Mouse (Mus musculus): ENCODE results near the gene Washc2.
A peak's percentile ranks its signal among the peaks of the same experiment; 100 is the strongest.

Gene Washc2

DNA sequence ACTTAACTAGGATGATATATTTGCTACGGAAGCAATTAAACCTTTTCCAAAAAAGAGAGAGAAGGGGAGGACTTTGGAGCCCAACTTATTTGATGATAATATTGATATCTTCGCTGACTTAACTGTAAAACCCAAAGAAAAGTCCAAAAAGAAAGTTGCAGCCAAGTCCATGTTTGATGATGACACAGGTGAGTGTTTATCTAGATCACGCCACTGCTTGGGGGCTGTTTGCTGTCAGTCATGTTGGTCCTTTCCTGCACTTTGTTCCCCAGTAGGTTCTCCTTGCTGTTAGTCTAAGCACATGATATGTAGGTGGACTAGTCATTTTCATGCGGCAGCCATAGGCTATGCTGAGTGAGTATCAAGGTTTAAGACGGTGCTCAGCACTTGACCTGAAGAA is 52.6 kb downstream of the Washc2 start:
- no peak for DNase-seq (ENCODE audit: low read depth in 1 of 2, low spot score in 2 of 2)

DNA sequence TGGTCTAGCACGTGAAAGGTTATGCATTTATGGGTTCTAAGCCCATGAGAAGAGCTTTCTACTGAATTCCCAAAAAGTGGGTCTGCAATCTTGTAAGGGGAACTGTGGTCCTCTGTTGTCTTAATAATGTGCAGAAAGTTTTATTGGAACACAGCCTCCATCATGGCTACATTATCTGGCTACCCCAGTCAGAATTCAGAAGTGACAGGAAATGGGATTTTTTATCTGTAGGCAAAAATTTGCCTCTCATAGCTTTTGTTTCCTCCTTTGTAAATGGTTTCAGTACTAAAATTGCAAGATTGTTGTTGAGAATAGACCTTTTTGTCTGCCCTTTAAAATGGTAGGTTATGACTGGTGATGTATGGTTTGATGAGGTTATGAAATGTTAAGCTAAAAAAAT is 55.0 kb downstream of the Washc2 start:
- DNase-seq (ENCODE audit: low read depth in 1 of 2, low spot score in 2 of 2): no peak

DNA sequence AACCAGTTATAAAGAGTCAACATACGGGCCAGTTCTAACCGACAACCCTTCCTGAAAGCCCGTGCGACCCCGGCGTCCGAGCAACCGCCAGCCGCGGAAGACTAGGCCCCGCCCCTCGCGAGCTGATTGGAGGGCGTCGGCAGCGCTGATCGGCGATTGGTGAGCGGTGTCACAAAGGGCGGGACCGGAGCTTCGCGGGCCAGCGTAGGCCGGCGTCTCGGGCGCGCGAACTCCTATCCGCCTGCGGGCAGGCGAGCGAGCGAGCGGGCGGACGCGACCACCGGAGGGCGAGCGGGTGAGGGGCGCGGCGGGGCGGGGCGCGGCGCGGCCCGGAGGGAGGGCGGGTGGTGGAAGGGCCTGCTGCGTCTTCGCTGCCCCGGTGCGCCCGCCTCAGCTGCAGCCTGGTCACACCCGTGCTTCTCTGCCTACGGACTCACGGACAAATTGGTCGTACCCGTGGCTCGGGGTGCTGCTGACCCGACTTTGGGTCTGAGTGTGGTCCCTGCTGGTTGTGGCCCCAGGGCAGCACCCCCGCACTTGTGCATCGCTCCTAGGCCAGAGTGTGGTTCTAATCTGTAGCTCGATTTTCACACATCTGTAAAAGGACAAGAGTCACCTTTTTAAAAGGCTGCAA is 56.3 kb downstream of the Washc2 start, which contains the start of gene Zfand4:
Gene Zfand4 (plus strand): TSS at position 205 of the 634 bp plus-strand sequence.
- DNase-seq (ENCODE audit: low read depth in 1 of 2, low spot score in 2 of 2): peak; percentile 57 to 79

GRCm38 (mm10) chr6:116264836-116265235 is 57.0 kb downstream of the Washc2 start:
- no peak for DNase-seq (ENCODE audit: low read depth in 1 of 2, low spot score in 2 of 2)

GRCm38 (mm10) chr6:116265603-116266002 is 57.8 kb downstream of the Washc2 start:
- DNase-seq (ENCODE audit: low read depth in 1 of 2, low spot score in 2 of 2): no peak

DNA sequence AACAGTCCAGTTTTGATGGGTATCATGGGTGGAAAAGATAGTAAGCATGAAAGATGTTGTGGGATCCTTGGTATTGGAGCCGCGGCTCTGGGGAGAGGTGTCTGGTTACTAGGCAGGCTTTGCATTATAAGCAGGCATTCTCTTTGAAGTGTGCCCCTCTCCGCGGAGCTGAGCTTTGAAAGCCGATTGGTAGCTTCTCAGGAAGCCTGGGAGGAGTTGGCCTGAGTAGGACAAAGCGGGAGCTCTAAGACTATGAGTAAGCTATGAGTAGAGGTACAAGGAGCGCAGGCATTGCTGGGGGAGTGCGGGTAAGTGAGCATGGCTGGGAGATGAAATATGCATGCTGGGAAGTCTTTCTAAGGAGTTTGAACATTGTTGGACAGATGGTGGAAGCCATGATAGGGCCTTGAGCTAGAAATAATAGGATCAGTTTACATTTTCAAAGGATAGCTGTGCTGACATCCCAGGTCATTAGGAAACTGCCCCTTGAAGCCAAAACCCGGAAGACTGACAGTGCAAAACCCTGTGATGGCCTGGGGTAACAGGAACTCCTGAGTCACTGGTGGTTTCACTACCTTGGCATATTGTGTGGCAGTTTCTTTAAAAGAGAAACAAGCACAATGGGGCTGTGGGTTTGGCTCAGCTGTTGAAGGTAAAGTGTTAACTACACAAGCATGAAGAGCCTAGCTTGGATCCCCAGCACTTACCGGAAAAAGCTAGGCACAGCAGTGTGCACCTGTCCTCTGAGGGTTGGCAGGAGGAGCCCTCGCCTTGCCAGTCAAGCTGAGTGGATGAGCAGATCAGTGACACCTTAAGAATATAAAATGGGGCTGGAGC is 58.7 kb downstream of the Washc2 start:
- DNase-seq (ENCODE audit: low read depth in 1 of 2, low spot score in 2 of 2): peak; percentile 5 to 9

DNA sequence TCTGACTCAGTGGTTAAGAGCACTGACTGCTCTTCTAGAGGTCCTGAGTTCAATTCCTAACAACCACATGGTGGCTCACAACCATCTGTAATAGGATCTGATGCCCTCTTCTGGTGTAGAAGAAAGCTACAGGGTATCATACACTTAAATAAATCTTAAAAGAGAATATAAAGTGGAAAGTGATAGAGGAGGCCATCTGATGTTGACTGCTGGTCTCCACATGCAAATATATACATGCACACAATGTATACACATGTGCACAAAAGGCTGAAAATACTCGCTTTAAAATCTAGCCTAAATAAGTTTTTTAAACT is 59.2 kb downstream of the Washc2 start:
- no peak for DNase-seq (ENCODE audit: low read depth in 1 of 2, low spot score in 2 of 2)

GRCm38 (mm10) chr6:116275695-116276094 is 67.9 kb downstream of the Washc2 start:
- DNase-seq (ENCODE audit: low read depth in 1 of 2, low spot score in 2 of 2): no peak

DNA sequence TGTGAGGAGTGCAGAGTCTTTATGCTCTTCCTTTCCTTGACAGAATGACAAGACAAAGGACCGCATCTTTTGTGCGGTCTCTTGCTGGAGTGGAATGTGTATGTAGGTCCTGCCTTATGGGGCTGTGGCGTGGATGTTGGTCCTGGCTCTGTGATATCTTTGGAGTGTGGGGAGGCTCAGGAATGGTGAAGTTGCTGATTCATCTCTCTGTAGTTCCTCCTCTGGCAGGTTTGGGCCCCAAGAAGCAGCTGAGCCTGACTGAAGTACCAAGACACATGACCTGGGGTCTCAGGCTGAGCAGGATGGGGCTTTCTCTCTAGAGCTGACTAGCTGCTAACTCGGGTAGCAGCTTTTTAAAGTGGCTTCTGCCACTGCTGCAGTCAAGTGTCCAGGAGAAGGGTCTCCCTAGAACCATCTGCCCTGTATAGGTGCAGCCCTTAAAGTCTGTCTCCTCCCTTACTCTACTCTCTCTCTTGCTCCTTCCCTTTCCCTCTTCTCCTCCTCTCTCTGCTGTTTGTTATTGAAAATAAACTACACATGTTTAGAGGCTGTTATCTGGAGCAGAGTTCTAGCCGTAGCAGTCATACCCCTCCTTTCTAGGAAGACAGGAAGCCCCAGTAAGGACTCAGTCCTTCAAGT is 71.0 kb downstream of the Washc2 start:
- DNase-seq (ENCODE audit: low read depth in 1 of 2, low spot score in 2 of 2): no peak

DNA sequence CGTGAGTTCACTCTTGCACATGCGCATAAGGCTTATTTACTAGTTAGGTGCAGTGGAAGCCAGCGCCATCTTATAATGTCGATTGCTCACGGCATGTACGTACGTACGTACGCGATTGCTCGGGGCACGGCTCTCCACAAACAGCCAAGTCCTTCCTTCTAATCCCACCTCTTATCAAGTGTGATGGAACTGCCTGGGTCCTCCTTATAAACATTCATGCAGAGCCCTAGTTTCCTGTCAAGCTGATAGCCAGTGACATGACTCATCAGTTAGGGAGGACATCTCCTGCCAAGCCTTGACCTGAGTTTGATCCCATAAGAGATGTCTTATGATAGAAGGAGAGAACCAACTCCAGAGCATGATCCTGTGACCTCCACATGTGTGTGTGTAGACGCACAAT is 73.2 kb downstream of the Washc2 start:
- DNase-seq (ENCODE audit: low read depth in 1 of 2, low spot score in 2 of 2): no peak

- DNase-seq (ENCODE audit: low read depth in 1 of 2, low spot score in 2 of 2): no peak
Observed at GRCm38 (mm10) chr6:116282546-116282945, 74.7 kb downstream of the Washc2 start.

GRCm38 (mm10) chr6:116283280-116283679 is 75.4 kb downstream of the Washc2 start:
- DNase-seq (ENCODE audit: low read depth in 1 of 2, low spot score in 2 of 2): no peak

DNA sequence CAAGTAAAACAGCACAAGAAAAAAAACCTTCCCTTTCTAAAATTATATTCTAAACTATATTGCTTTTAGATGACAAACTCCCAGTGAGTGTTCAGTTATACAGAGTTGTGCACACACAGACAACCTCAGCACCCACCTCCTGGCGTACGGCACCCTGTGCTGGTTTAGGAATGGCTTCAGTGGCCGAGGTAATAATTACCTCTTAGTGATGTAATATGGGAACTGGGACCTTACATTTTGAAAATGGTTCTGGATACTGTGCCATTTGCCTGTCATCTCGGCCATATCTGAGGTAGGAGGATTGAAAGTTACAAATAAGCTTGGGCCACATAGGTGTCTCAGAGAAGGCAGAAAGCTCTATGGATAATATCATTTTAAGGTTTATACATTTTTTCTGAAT is 78.5 kb downstream of the Washc2 start:
- DNase-seq (ENCODE audit: low read depth in 1 of 2, low spot score in 2 of 2): no peak

- DNase-seq (ENCODE audit: low read depth in 1 of 2, low spot score in 2 of 2): no peak
Observed at GRCm38 (mm10) chr6:116286870-116287575, 79.2 kb downstream of the Washc2 start.

- no peak for DNase-seq (ENCODE audit: low read depth in 1 of 2, low spot score in 2 of 2)
Observed at GRCm38 (mm10) chr6:116311411-116311810, 103.6 kb downstream of the Washc2 start.
